Mouse (Mus musculus): ENCODE measurements at regions not wholly inside any gene's neighbourhood (a gene's known extent, or its start where the extent isn't known, plus 50 kb on each side); places are given as distances from the start of the nearest gene placed in this dataset.

GRCm38 (mm10) chr6:143464907-143465537 lies 298.0 kb downstream of the Etnk1 start:
- peak; percentile 49; the same call in 1 of the 2 replicates for TF ChIP-seq CTCF (IDR thresholded peaks at IDR 0.05; ENCODE audit: borderline replicate concordance, extremely low read depth, insufficient read depth, insufficient read length)
- no peak for TF ChIP-seq POLR2A (IDR thresholded peaks at IDR 0.05; ENCODE audit: borderline replicate concordance, extremely low read depth, insufficient read depth, insufficient read length, poor library complexity, severe bottlenecking)

All from brain, embryonic 14.5 days (tissue).